Mouse (Mus musculus): Measurements from ENCODE around the gene Treh.

DNA sequence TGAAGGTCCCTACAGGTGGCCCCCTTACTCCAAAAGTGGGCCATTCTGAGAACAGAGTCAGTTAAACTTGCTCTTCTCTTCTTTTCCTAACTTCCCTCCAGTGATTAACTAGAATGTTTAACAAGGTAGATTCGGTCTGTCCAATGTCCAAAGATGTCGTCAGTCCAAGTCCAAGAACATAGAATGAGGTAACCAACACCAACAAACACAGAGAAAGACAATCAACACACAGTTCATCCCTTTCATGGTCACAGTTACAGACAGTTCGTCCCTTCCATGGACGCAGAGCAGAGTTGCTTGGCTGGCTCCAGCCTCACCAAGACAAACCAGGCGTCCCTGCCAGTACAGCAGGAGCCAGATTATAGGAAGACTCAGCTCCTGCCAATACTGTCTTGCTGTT is 1.6 kb upstream of the Treh start:
- TF ChIP-seq CTCF (conservative IDR thresholded peaks at IDR 0.05; ENCODE audit: insufficient read depth, insufficient read length, low read depth, low read length) (no peak), POLR2A (IDR thresholded peaks at IDR 0.05; ENCODE audit: low read depth, low read length) (peak; percentile 11)

Data from kidney, adult 2 months (tissue).